Mouse (Mus musculus): ENCODE measurements around the gene Nfe2l3. TPM values are rescaled to one million over a fixed set of nuclear protein-coding genes. Genes with fewer than 3 reads are reported as not detected.

Gene Nfe2l3
- polyA plus RNA-seq, 1 experiment = 0.19 TPM

DNA sequence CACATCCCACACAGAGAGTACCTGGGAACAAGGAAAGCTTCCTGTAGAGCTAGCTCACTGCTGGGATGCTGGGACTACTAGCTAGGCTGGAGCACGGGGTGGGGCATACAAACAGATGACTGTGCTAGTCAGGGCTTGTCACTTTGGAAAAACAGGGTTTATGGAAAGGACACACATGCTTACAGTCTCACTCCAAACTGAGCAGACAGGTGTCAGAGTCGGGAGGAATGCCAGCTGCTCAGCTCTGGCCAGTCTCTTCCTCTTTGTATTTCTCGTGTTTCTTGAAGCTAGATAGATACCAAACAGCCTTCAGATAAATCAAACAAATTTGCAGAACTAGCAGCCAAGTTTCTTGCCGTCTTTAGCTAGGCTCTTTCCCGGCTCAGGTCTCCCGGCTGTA, 31.2 kb upstream of the Nfe2l3 start:
- H3K4me1 ChIP-seq (ENCODE audit: control insufficient read depth, insufficient read depth, low read length) = no peaks in the 10 kb centered on the region
- TF ChIP-seq POLR2A (IDR thresholded peaks at IDR 0.05; ENCODE audit: low read depth, low read length) = no peak
- no peak for TF ChIP-seq CTCF (IDR thresholded peaks at IDR 0.05; ENCODE audit: borderline replicate concordance, insufficient read depth, low read length)
- no peak overlapping the region for H3K4me3 ChIP-seq (ENCODE audit: insufficient read depth, low read length)
- H3K27ac ChIP-seq (ENCODE audit: insufficient read depth, low read length) = no peak overlapping the region

DNA sequence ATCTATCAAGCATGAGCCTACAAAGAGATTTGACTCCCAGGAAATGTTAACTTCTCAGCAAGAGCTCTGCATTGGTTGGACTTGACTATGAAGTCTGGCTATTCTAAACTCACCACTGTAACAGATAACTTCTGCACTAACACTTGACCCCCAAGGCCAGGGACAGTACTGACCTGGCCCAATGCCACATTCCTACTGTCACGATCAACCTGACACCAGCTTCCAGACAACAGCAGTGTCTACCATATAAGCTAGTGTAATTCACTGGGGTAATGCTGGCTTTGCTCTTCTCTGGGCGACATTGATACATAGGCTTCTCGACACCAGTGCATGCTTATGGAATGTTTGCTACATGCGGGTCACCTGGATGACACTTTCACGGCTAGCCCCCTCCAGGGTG, 28.9 kb upstream of the Nfe2l3 start:
- Histone ChIP-seq H3K27ac (ENCODE audit: insufficient read depth, low read length) (no peak overlapping the region), H3K4me1 (ENCODE audit: control insufficient read depth, insufficient read depth, low read length) (no peaks in the 10 kb centered on the region), H3K4me3 (ENCODE audit: insufficient read depth, low read length) (no peak overlapping the region)
- no peak for TF ChIP-seq POLR2A (IDR thresholded peaks at IDR 0.05; ENCODE audit: low read depth, low read length)

DNA sequence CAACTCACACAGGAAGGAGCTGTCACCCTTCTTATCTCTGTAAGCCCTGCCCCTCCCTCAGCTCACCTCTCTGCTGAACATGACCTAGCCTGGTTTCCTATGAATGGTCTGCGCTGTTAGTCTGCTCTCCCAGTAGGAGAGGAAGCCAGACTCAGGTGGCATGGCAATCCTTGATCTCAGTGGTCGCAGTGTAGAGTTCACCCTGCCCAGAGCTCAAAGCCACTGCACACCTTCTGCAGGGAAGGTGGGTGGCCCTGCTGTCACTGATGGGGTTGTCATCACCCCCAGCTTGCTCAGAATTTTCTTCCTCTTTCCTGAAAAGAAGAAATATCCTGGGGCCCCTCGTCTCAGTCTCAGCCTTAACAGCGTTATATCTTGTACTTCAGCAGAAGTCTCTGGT, 28.0 kb upstream of the Nfe2l3 start:
- TF ChIP-seq CTCF (IDR thresholded peaks at IDR 0.05; ENCODE audit: borderline replicate concordance, insufficient read depth, low read length) (no peak), POLR2A (IDR thresholded peaks at IDR 0.05; ENCODE audit: low read depth, low read length) (no peak)
- Histone ChIP-seq H3K27ac (ENCODE audit: insufficient read depth, low read length) (no peak overlapping the region), H3K4me3 (ENCODE audit: insufficient read depth, low read length) (no peak overlapping the region), H3K4me1 (ENCODE audit: control insufficient read depth, insufficient read depth, low read length) (no peaks in the 10 kb centered on the region)

DNA sequence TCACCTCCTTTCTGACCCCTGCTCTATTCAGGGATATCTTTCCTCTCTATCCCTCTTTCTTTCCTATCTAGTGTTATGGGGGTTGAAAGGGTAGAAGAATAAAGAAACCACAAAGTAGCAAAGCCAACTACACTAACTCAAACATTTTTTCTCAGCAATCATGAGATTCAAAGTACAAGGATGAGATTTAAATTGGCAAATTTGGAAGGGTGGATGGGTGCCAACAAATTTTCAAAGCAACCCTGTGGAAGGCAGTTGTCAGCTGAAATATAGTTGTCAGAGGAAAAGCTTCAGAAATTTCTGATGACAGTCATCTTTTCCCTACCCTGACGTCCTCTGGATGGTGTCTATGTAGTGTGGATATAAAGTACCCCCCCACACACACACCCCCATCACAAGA, 16.0 kb upstream of the Nfe2l3 start:
- H3K4me1 ChIP-seq (ENCODE audit: control insufficient read depth, insufficient read depth, low read length) = no peaks in the 10 kb centered on the region
- no peak for TF ChIP-seq POLR2A (IDR thresholded peaks at IDR 0.05; ENCODE audit: low read depth, low read length)
- no peak for TF ChIP-seq CTCF (IDR thresholded peaks at IDR 0.05; ENCODE audit: borderline replicate concordance, insufficient read depth, low read length)
- no peak overlapping the region for H3K27ac ChIP-seq (ENCODE audit: insufficient read depth, low read length)
- no peak overlapping the region for H3K4me3 ChIP-seq (ENCODE audit: insufficient read depth, low read length)

DNA sequence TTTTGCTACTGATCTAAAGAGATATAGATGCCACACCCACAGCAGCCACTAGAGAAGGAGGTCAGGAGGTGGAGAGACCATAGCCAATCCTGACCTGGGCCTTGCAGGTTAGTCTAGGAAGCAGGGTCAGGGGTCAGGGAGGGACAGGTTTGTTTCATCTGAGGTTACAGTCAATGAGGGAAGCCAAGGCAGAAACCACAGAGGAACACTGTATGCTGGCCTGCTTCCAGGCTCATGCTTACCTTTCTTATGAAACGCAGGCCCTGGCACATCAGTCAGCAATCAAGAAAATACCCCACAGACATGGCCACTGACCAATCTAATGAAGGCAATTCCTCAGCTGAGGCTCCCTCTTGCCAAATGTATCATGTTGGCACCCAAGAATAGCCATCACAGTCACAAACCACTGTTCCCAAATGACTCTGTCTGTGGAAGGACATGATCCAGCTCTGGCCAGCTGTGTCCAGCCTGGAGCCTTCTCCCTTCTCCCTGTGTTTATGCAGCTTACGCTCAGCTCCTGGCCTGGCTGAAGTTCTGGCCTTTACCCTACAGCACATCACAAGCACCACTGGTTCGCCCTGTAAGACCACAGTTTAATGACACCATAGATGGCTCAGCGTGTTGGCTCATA, 15.0 kb upstream of the Nfe2l3 start:
- H3K4me3 ChIP-seq (ENCODE audit: insufficient read depth, low read length) = no peak overlapping the region
- TF ChIP-seq CTCF (IDR thresholded peaks at IDR 0.05; ENCODE audit: borderline replicate concordance, insufficient read depth, low read length) (no peak), POLR2A (IDR thresholded peaks at IDR 0.05; ENCODE audit: low read depth, low read length) (no peak)
- H3K27ac ChIP-seq (ENCODE audit: insufficient read depth, low read length) = no peak overlapping the region
- H3K4me1 ChIP-seq (ENCODE audit: control insufficient read depth, insufficient read depth, low read length) = no peaks in the 10 kb centered on the region

DNA sequence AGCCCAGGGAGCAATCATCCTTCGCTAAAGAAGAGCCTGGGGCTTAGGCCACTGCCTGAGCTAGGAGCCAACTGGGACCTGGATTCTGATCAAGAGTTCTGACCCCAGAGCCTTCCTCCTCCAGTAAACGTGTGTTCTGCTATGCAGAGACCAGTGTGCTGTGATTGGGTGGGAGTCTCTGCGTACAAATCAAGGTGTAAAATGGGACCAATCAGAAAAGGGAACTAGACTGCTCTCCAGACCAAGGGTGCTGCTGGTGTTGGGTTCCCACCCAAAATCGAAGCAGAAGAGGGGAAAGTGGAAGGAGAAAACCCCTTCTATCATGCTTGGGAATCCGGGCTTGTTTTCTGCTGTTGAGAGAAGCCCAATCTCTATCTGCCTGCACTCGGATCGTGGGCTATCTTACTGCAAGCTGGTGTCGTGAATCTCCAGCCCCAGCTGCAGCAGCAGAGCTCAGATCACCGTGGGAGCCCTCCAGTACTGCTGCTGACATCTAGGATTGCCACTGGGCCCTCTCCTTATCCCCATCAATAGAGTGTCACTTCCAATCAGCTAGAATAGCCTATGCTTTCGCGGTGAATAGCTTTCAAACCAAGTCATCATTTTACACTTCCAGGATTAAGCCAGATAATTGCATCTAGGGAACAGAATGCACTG, 8.9 kb upstream of the Nfe2l3 start:
- Histone ChIP-seq H3K27ac (ENCODE audit: insufficient read depth, low read length) (no peak overlapping the region), H3K4me1 (ENCODE audit: control insufficient read depth, insufficient read depth, low read length) (no peaks in the 10 kb centered on the region), H3K4me3 (ENCODE audit: insufficient read depth, low read length) (no peak overlapping the region)
- TF ChIP-seq POLR2A (IDR thresholded peaks at IDR 0.05; ENCODE audit: low read depth, low read length) (no peak), CTCF (IDR thresholded peaks at IDR 0.05; ENCODE audit: borderline replicate concordance, insufficient read depth, low read length) (no peak)

DNA sequence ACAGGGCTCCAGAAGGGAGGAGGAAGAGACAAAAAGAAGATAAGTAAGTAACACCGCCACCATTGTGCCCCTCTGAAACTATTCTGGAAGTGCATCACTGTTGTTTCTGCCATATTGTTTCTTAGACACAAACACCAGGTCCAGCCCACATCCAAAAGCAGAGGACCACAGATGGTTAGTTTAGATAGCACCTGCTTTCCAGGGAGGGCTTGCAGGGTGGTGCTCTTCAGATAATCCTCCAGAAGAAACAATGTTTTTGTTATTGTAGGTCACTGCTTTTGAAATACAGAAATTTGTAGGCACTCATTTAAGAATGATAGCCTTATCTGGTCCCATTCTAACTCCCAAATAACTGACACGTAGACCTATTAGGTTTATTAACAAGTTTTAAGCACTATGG, 7.9 kb upstream of the Nfe2l3 start:
- no peaks in the 10 kb centered on the region for H3K4me1 ChIP-seq (ENCODE audit: control insufficient read depth, insufficient read depth, low read length)
- no peak overlapping the region for H3K4me3 ChIP-seq (ENCODE audit: insufficient read depth, low read length)
- no peak overlapping the region for H3K27ac ChIP-seq (ENCODE audit: insufficient read depth, low read length)
- TF ChIP-seq CTCF (IDR thresholded peaks at IDR 0.05; ENCODE audit: borderline replicate concordance, insufficient read depth, low read length) = no peak
- no peak for TF ChIP-seq POLR2A (IDR thresholded peaks at IDR 0.05; ENCODE audit: low read depth, low read length)

DNA sequence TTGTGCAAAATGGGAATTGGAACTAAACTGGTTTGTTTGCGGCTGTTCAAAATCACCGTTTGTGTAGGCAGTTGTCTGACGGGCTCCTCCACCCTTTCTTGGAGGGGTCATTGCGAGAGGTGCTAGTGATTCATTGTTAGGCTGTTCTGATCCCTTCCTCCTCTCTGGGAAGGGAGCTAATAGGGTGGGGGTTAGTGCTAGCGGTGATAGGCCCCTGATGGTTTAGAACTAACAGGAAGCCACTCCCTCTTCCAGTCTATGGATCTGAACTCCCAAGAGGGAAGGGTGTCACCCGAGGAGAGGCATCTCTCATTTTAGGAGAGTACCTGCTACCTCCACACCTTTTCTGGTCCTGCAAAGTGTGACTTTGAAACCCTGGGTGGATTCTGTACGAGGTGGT, 1.8 kb downstream of the Nfe2l3 start:
- Histone ChIP-seq H3K27ac (ENCODE audit: insufficient read depth, low read length) (no peak overlapping the region), H3K4me1 (ENCODE audit: control insufficient read depth, insufficient read depth, low read length) (peaks cover 10% of the 10 kb centered on the region), H3K4me3 (ENCODE audit: insufficient read depth, low read length) (no peak overlapping the region)
- TF ChIP-seq CTCF (IDR thresholded peaks at IDR 0.05; ENCODE audit: borderline replicate concordance, insufficient read depth, low read length) = no peak
- TF ChIP-seq POLR2A (IDR thresholded peaks at IDR 0.05; ENCODE audit: low read depth, low read length) = no peak

DNA sequence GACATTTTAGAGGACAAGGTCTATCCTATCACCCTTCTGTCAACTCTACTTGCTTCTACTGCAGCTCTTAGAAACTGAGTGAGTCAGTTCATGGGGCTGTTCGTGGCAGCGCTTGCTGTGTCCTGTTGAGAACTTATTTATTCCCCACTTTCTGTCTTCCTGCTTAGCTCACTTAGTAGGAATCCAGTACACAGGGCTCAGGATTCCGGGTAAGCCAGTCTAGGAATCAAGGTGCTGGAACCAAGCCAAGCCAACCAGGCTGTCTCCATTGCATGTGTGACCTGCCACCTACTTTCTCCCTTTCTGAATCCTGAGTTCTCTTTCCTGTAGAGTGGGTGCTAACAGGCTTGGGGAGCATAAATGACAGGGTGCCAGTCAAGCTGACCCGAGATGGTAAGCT, 5.2 kb downstream of the Nfe2l3 start:
- no peak overlapping the region for H3K27ac ChIP-seq (ENCODE audit: insufficient read depth, low read length)
- no peak overlapping the region for H3K4me3 ChIP-seq (ENCODE audit: insufficient read depth, low read length)
- H3K4me1 ChIP-seq (ENCODE audit: control insufficient read depth, insufficient read depth, low read length) = peaks cover 10% of the 10 kb centered on the region
- TF ChIP-seq POLR2A (IDR thresholded peaks at IDR 0.05; ENCODE audit: low read depth, low read length) (no peak), CTCF (IDR thresholded peaks at IDR 0.05; ENCODE audit: borderline replicate concordance, insufficient read depth, low read length) (no peak)

DNA sequence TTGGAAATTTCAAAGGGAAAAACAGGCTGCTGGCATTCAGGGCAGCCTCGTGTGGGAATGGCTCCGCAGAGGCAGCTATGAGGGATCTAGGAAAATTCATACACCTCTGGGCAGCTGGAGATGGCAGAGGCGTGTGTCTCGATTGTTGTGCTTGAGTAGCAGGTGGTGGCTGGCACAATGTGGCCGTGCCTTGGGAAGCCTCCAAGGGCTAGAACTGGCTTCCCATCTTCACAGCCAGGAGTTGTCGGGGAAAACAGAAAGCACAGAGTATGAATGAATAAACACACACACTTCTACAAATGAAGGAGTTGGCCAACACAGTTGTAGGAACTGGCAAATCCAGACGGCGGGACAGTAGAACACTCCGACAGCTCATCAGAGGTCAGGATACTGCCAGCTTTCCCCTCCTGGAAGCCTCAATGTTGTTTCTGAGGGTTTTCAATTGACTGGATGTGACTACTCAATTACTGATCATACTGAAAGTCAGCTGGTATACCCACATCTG, 6.4 kb downstream of the Nfe2l3 start:
- TF ChIP-seq CTCF (IDR thresholded peaks at IDR 0.05; ENCODE audit: borderline replicate concordance, insufficient read depth, low read length) (no peak), POLR2A (IDR thresholded peaks at IDR 0.05; ENCODE audit: low read depth, low read length) (no peak)
- no peak overlapping the region for H3K4me3 ChIP-seq (ENCODE audit: insufficient read depth, low read length)
- H3K27ac ChIP-seq (ENCODE audit: insufficient read depth, low read length) = no peak overlapping the region

More for the DNA sequence above, 6.4 kb downstream of the Nfe2l3 start:
- peaks cover 10% of the 10 kb centered on the region for H3K4me1 ChIP-seq (ENCODE audit: control insufficient read depth, insufficient read depth, low read length)

Measured in embryonic fibroblast, embryonic 13.5 days (primary cell).